Mouse (Mus musculus): ENCODE measurements around the gene Gm19668. TPM values are rescaled to one million over a fixed set of nuclear protein-coding genes. Genes with fewer than 3 reads are reported as not detected.
"Not testable (repeated sequence)": the region's sequence is repeated elsewhere in the genome, so short reads cannot be mapped to it uniquely, and the experiment has no call there.

Gene Gm19668
- polyA plus RNA-seq, 1 experiment = not detected

GRCm38 (mm10) chr10:77815514-77815913, 16.6 kb upstream of the Gm19668 start:
- Histone ChIP-seq H3K27me3 (ENCODE audit: control insufficient read depth, insufficient read depth, insufficient read length) (peaks cover 8% of the 10 kb centered on the region), H3K36me3 (ENCODE audit: control insufficient read depth, insufficient read depth) (no peaks in the 10 kb centered on the region), H3ac (ENCODE audit: control insufficient read depth, insufficient read length) (no peak overlapping the region), H3K4me3 (no peak overlapping the region), H3K4me2 (ENCODE audit: low read depth) (no peak overlapping the region), H3K79me2 (ENCODE audit: control insufficient read depth, insufficient read depth) (no peaks in the 10 kb centered on the region)
- TF ChIP-seq MAX (IDR thresholded peaks at IDR 0.05; ENCODE audit: low read depth) (no peak), MYOG (IDR thresholded peaks at IDR 0.05; ENCODE audit: control insufficient read depth in 1 of 3, insufficient read depth in 1 of 3, insufficient read length in 2 of 3, low read depth in 2 of 3) (no peak), REST (IDR thresholded peaks at IDR 0.05; ENCODE audit: insufficient read depth, insufficient read length) (no peak), POLR2A (IDR thresholded peaks at IDR 0.05; ENCODE audit: insufficient read length, low read depth) (no peak), TCF12 (IDR thresholded peaks at IDR 0.05; ENCODE audit: insufficient read depth, poor library complexity, severe bottlenecking) (no peak), TCF3 (IDR thresholded peaks at IDR 0.05; ENCODE audit: insufficient read length, low read depth) (no peak), E2F4 (IDR thresholded peaks at IDR 0.05; ENCODE audit: insufficient read depth) (no peak), POLR2AphosphoS2 (IDR thresholded peaks at IDR 0.05; ENCODE audit: insufficient read length, low read depth) (no peak)

- no peak for TF ChIP-seq POLR2A (IDR thresholded peaks at IDR 0.05; ENCODE audit: insufficient read length, low read depth)
- no peak for TF ChIP-seq CEBPB (IDR thresholded peaks at IDR 0.05; ENCODE audit: insufficient read depth, poor library complexity, severe bottlenecking)
- no peak for TF ChIP-seq E2F4 (IDR thresholded peaks at IDR 0.05; ENCODE audit: insufficient read depth)
- TF ChIP-seq TCF3 (IDR thresholded peaks at IDR 0.05; ENCODE audit: insufficient read length, low read depth) = no peak
- TF ChIP-seq SRF (IDR thresholded peaks at IDR 0.05; ENCODE audit: control insufficient read depth, insufficient read length, low read depth) = no peak
- TF ChIP-seq MAX (IDR thresholded peaks at IDR 0.05; ENCODE audit: low read depth) = no peak
- no peak for TF ChIP-seq POLR2AphosphoS2 (IDR thresholded peaks at IDR 0.05; ENCODE audit: insufficient read length, low read depth)
- no peak for TF ChIP-seq MYOG (IDR thresholded peaks at IDR 0.05; ENCODE audit: control insufficient read depth in 1 of 3, insufficient read depth in 1 of 3, insufficient read length in 2 of 3, low read depth in 2 of 3)
- TF ChIP-seq MYOD1 (IDR thresholded peaks at IDR 0.05; ENCODE audit: control insufficient read depth in 1 of 3, insufficient read length in 2 of 3, low read depth in 2 of 3) = no peak
- no peak for TF ChIP-seq REST (IDR thresholded peaks at IDR 0.05; ENCODE audit: insufficient read depth, insufficient read length)
- TF ChIP-seq TCF12 (IDR thresholded peaks at IDR 0.05; ENCODE audit: insufficient read depth, poor library complexity, severe bottlenecking) = no peak
- no peak for TF ChIP-seq USF1 (IDR thresholded peaks at IDR 0.05; ENCODE audit: low read depth)
- Histone ChIP-seq H3ac (ENCODE audit: control insufficient read depth, insufficient read length) (no peak within 1 kb of the TSS), H3K79me2 (ENCODE audit: control insufficient read depth, insufficient read depth) (no peaks in the 10 kb centered on the region), H3K27me3 (ENCODE audit: control insufficient read depth, insufficient read depth, insufficient read length) (peaks cover 8% of the 10 kb centered on the region), H3K4me3 (no peak within 1 kb of the TSS), H3K4me2 (ENCODE audit: low read depth) (no peak within 1 kb of the TSS), H3K36me3 (ENCODE audit: control insufficient read depth, insufficient read depth) (no peaks in the 10 kb centered on the region)
These were observed 15.4 kb upstream of the Gm19668 start, which contains the start of gene Gm2696 for GRCm38 (mm10) chr10:77814382-77814781. Gm2696 (plus strand) TSS chr10:77814682.

GRCm38 (mm10) chr10:77811743-77812142, 12.8 kb upstream of the Gm19668 start, which contains the start of gene Gm9507:
Gm9507 (minus strand) TSS chr10:77811843.
- Histone ChIP-seq H3K4me3 (no peak within 1 kb of the TSS), H3K79me2 (ENCODE audit: control insufficient read depth, insufficient read depth) (no peaks in the 10 kb centered on the region), H3K4me2 (ENCODE audit: low read depth) (no peak within 1 kb of the TSS), H3K27me3 (ENCODE audit: control insufficient read depth, insufficient read depth, insufficient read length) (no peaks in the 10 kb centered on the region), H3ac (ENCODE audit: control insufficient read depth, insufficient read length) (no peak within 1 kb of the TSS), H3K36me3 (ENCODE audit: control insufficient read depth, insufficient read depth) (no peaks in the 10 kb centered on the region)
- TF ChIP-seq POLR2A (IDR thresholded peaks at IDR 0.05; ENCODE audit: insufficient read length, low read depth) (no peak), CEBPB (IDR thresholded peaks at IDR 0.05; ENCODE audit: insufficient read depth, poor library complexity, severe bottlenecking) (no peak), TCF3 (IDR thresholded peaks at IDR 0.05; ENCODE audit: insufficient read length, low read depth) (no peak), MYOD1 (IDR thresholded peaks at IDR 0.05; ENCODE audit: control insufficient read depth in 1 of 3, insufficient read length in 2 of 3, low read depth in 2 of 3) (no peak), TCF12 (IDR thresholded peaks at IDR 0.05; ENCODE audit: insufficient read depth, poor library complexity, severe bottlenecking) (no peak), MAX (IDR thresholded peaks at IDR 0.05; ENCODE audit: low read depth) (no peak), E2F4 (IDR thresholded peaks at IDR 0.05; ENCODE audit: insufficient read depth) (no peak), POLR2AphosphoS2 (IDR thresholded peaks at IDR 0.05; ENCODE audit: insufficient read length, low read depth) (no peak), MYOG (IDR thresholded peaks at IDR 0.05; ENCODE audit: control insufficient read depth in 1 of 3, insufficient read depth in 1 of 3, insufficient read length in 2 of 3, low read depth in 2 of 3) (no peak), REST (IDR thresholded peaks at IDR 0.05; ENCODE audit: insufficient read depth, insufficient read length) (no peak), USF1 (IDR thresholded peaks at IDR 0.05; ENCODE audit: low read depth) (no peak), SRF (IDR thresholded peaks at IDR 0.05; ENCODE audit: control insufficient read depth, insufficient read length, low read depth) (no peak)

GRCm38 (mm10) chr10:77804095-77804494, 5.2 kb upstream of the Gm19668 start:
- Histone ChIP-seq H3K4me2 (ENCODE audit: low read depth) (no peak overlapping the region), H3K4me3 (no peak overlapping the region), H3ac (ENCODE audit: control insufficient read depth, insufficient read length) (no peak overlapping the region), H3K36me3 (ENCODE audit: control insufficient read depth, insufficient read depth) (no peaks in the 10 kb centered on the region), H3K27me3 (ENCODE audit: control insufficient read depth, insufficient read depth, insufficient read length) (no peaks in the 10 kb centered on the region), H3K79me2 (ENCODE audit: control insufficient read depth, insufficient read depth) (no peaks in the 10 kb centered on the region)
- TF ChIP-seq E2F4 (IDR thresholded peaks at IDR 0.05; ENCODE audit: insufficient read depth) = no peak
- no peak for TF ChIP-seq TCF12 (IDR thresholded peaks at IDR 0.05; ENCODE audit: insufficient read depth, poor library complexity, severe bottlenecking)
- TF ChIP-seq TCF3 (IDR thresholded peaks at IDR 0.05; ENCODE audit: insufficient read length, low read depth) = no peak
- no peak for TF ChIP-seq SRF (IDR thresholded peaks at IDR 0.05; ENCODE audit: control insufficient read depth, insufficient read length, low read depth)
- no peak for TF ChIP-seq MYOG (IDR thresholded peaks at IDR 0.05; ENCODE audit: control insufficient read depth in 1 of 3, insufficient read depth in 1 of 3, insufficient read length in 2 of 3, low read depth in 2 of 3)
- no peak for TF ChIP-seq CEBPB (IDR thresholded peaks at IDR 0.05; ENCODE audit: insufficient read depth, poor library complexity, severe bottlenecking)
- no peak for TF ChIP-seq USF1 (IDR thresholded peaks at IDR 0.05; ENCODE audit: low read depth)
- TF ChIP-seq REST (IDR thresholded peaks at IDR 0.05; ENCODE audit: insufficient read depth, insufficient read length) = no peak
- no peak for TF ChIP-seq MYOD1 (IDR thresholded peaks at IDR 0.05; ENCODE audit: control insufficient read depth in 1 of 3, insufficient read length in 2 of 3, low read depth in 2 of 3)
- no peak for TF ChIP-seq POLR2A (IDR thresholded peaks at IDR 0.05; ENCODE audit: insufficient read length, low read depth)

GRCm38 (mm10) chr10:77798164-77798920, 591 bp downstream of the Gm19668 start:
- H3K4me3 ChIP-seq; H3K36me3 ChIP-seq (ENCODE audit: control insufficient read depth, insufficient read depth); H3K4me2 ChIP-seq (ENCODE audit: low read depth); H3ac ChIP-seq (ENCODE audit: control insufficient read depth, insufficient read length); H3K79me2 ChIP-seq (ENCODE audit: control insufficient read depth, insufficient read depth): not testable (repeated sequence)
- H3K27me3 ChIP-seq (ENCODE audit: control insufficient read depth, insufficient read depth, insufficient read length) = peaks cover 14% of the 10 kb centered on the region
